Mouse (Mus musculus) ES-E14 (cell line): ENCODE data around the gene Snapc4. TPM values are rescaled to one million over a fixed set of nuclear protein-coding genes. Genes with fewer than 3 reads are reported as not detected.

Experiments
- DNase-seq: peaks from one replicate; pipeline ENCODE4 v3.0.0-alpha.2; 2013; ENCODE audit warnings: low read depth, low spot score
- H3K27ac ChIP-seq: 2 replicates; pipeline ENCODE4 v1.5.1; 2012; ENCODE audit warnings: low read depth, mild to moderate bottlenecking, low read length, moderate library complexity, mixed read lengths; ENCODE audit not compliant: poor library complexity, insufficient read depth, severe bottlenecking
- H3K36me3 ChIP-seq: 2 replicates; pipeline ENCODE4 v1.6.1; 2012; ENCODE audit warnings: mild to moderate bottlenecking, low read length, moderate library complexity, mixed read lengths; ENCODE audit not compliant: control insufficient read depth, poor library complexity, insufficient read depth, severe bottlenecking
- H3K4me1 ChIP-seq, 2 experiments: fragments of 150-350 bp in 1 of 2; sonication (generic) in 1 of 2; 2 replicates each; pipeline ENCODE4 v1.6.1; 2012; ENCODE audit warnings: low read length in 2 of 2, mild to moderate bottlenecking in 1 of 2, mixed read lengths in 1 of 2; ENCODE audit not compliant: control insufficient read depth in 2 of 2, insufficient read depth in 2 of 2, poor library complexity in 1 of 2
- H3K4me3 ChIP-seq, 2 experiments: fragments of 150-350 bp in 1 of 2; sonication (generic) in 1 of 2; 2 replicates each; pipeline ENCODE4 v1.5.1; 2012; ENCODE audit warnings: low read length in 2 of 2, low read depth in 1 of 2, mild to moderate bottlenecking in 1 of 2, mixed read lengths in 1 of 2; ENCODE audit not compliant: insufficient read depth in 1 of 2, poor library complexity in 1 of 2, severe bottlenecking in 1 of 2
- H3K9ac ChIP-seq: 2 replicates; pipeline ENCODE4 v1.6.1; 2012; ENCODE audit warnings: low read depth, mild to moderate bottlenecking, low read length, mixed read lengths; ENCODE audit not compliant: poor library complexity, insufficient read depth, severe bottlenecking
- H3K9me3 ChIP-seq: fragments of 150-350 bp; sonication (generic); 2 replicates; pipeline ENCODE4 v1.6.1; 2012; ENCODE audit warnings: low read depth, mild to moderate bottlenecking, low read length; ENCODE audit not compliant: control insufficient read depth, insufficient read depth
- CHD2 ChIP-seq: IDR thresholded peaks from 2 replicates; pipeline ENCODE4 v1.6.1; 2014; ENCODE audit warnings: mild to moderate bottlenecking, low read depth, low read length, inconsistent platforms
- HCFC1 ChIP-seq: IDR thresholded peaks from 2 replicates; pipeline ENCODE4 v1.6.1; 2012; ENCODE audit warnings: low read length, inconsistent platforms, borderline replicate concordance; ENCODE audit not compliant: insufficient read depth
- MAFK ChIP-seq: IDR thresholded peaks from 2 replicates; pipeline ENCODE4 v1.6.1; 2014; ENCODE audit warnings: mild to moderate bottlenecking, low read depth, low read length, inconsistent platforms; ENCODE audit not compliant: insufficient read depth
- ZC3H11A ChIP-seq: IDR thresholded peaks from 2 replicates; pipeline ENCODE4 v1.6.1; 2012; ENCODE audit warnings: low read depth, mild to moderate bottlenecking, inconsistent platforms, low read length, borderline replicate concordance
- ZNF384 ChIP-seq: IDR thresholded peaks from 2 replicates; pipeline ENCODE4 v1.6.1; 2012; ENCODE audit warnings: low read depth, low read length, inconsistent platforms
- in situ Hi-C, 2 experiments: fragments of 600-800 bp; cut with MboI; formaldehyde crosslinking; loops; one replicate each; pipeline ENCODE4 v1.15.1; 2025; ENCODE audit warnings: low sequenced_read_pairs in 2 of 2, inconsistent platforms in 1 of 2; ENCODE audit not compliant: unreplicated experiment in 2 of 2
- total RNA-seq: library from RNA; depleted of rRNA; stranded (reverse); fragments of 300-350 nt; gene quantifications from 2 replicates; pipeline ENCODE4 v1.2.3, GENCODE M21; 2012

The Snapc4 gene
- total RNA-seq, 1 experiment = 79.2 TPM

- Histone ChIP-seq H3K36me3 (peaks cover 39% of the 10 kb centered on the region), H3K9ac (no peak overlapping the region), H3K27ac (no peak overlapping the region), H3K9me3 (no peaks in the 10 kb centered on the region), H3K4me3 (no peak overlapping the region), H3K4me1 (no peaks in the 10 kb centered on the region)
- TF ChIP-seq HCFC1 (no peak), CHD2 (no peak), MAFK (no peak), ZC3H11A (no peak), ZNF384 (no peak)
- in situ Hi-C loops = no loop called here
- no peak for DNase-seq
Observed at GRCm38 (mm10) chr2:26400296-26400695, 19.8 kb upstream of the Snapc4 start.

- TF ChIP-seq ZNF384 = no peak
- TF ChIP-seq HCFC1 = no peak
- no peak for TF ChIP-seq CHD2
- TF ChIP-seq ZC3H11A = no peak
- TF ChIP-seq MAFK = no peak
- in situ Hi-C loops = no loop called here
- Histone ChIP-seq H3K4me3 (no peak overlapping the region), H3K9ac (no peak overlapping the region), H3K27ac (no peak overlapping the region), H3K4me1 (no peaks in the 10 kb centered on the region), H3K9me3 (no peaks in the 10 kb centered on the region), H3K36me3 (peaks cover 45% of the 10 kb centered on the region)
- DNase-seq = no peak
Observed at GRCm38 (mm10) chr2:26399647-26400046, 19.2 kb upstream of the Snapc4 start.

GRCm38 (mm10) chr2:26398978-26399377, 18.5 kb upstream of the Snapc4 start:
- TF ChIP-seq HCFC1 = no peak
- TF ChIP-seq MAFK = no peak
- TF ChIP-seq ZC3H11A = no peak
- no peak for TF ChIP-seq ZNF384
- no peak for TF ChIP-seq CHD2
- Histone ChIP-seq H3K27ac (no peak overlapping the region), H3K36me3 (peaks cover 49% of the 10 kb centered on the region), H3K4me1 (no peaks in the 10 kb centered on the region), H3K4me3 (no peak overlapping the region), H3K9ac (no peak overlapping the region), H3K9me3 (no peaks in the 10 kb centered on the region)
- in situ Hi-C loops = no loop called here
- DNase-seq = no peak

- no peaks in the 10 kb centered on the region for H3K4me1 ChIP-seq
- in situ Hi-C loops = no loop called here
- DNase-seq = no peak
- no peak overlapping the region for H3K4me3 ChIP-seq
- TF ChIP-seq ZNF384 (no peak), CHD2 (no peak), MAFK (no peak), ZC3H11A (no peak), HCFC1 (no peak)
- no peak overlapping the region for H3K9ac ChIP-seq
- no peak overlapping the region for H3K27ac ChIP-seq
- peaks cover 58% of the 10 kb centered on the region for H3K36me3 ChIP-seq
- no peaks in the 10 kb centered on the region for H3K9me3 ChIP-seq
Observed at GRCm38 (mm10) chr2:26391617-26392016, 11.2 kb upstream of the Snapc4 start.

- Histone ChIP-seq H3K27ac (no peak overlapping the region), H3K9me3 (no peaks in the 10 kb centered on the region), H3K4me1 (no peaks in the 10 kb centered on the region), H3K4me3 (no peak overlapping the region), H3K9ac (no peak overlapping the region), H3K36me3 (peaks cover 60% of the 10 kb centered on the region)
- in situ Hi-C loops = no loop called here
- TF ChIP-seq CHD2 (no peak), HCFC1 (no peak), MAFK (no peak), ZC3H11A (no peak), ZNF384 (no peak)
- DNase-seq = no peak
Observed at GRCm38 (mm10) chr2:26390954-26391353, 10.5 kb upstream of the Snapc4 start.
